Mouse (Mus musculus): ENCODE measurements at regions not wholly inside any gene's neighbourhood (a gene's known extent, or its start where the extent isn't known, plus 50 kb on each side); places are given as distances from the start of the nearest gene placed in this dataset.

- no peak for DNase-seq (ENCODE audit: low read depth, low spot score)
Measured at GRCm38 (mm10) chr9:120764663-120765062, 164.4 kb upstream of the Ctnnb1 start.

- no peak for DNase-seq (ENCODE audit: low read depth, low spot score)
Measured at GRCm38 (mm10) chr9:120765292-120765691, 163.7 kb upstream of the Ctnnb1 start.

- no peak for DNase-seq (ENCODE audit: low read depth, low spot score)
Measured at GRCm38 (mm10) chr9:120766881-120767280, 162.1 kb upstream of the Ctnnb1 start.

GRCm38 (mm10) chr9:120767396-120767795, 161.6 kb upstream of the Ctnnb1 start:
- DNase-seq (ENCODE audit: low read depth, low spot score): no peak

GRCm38 (mm10) chr9:120769056-120769455, 160.0 kb upstream of the Ctnnb1 start:
- DNase-seq (ENCODE audit: low read depth, low spot score): no peak

- DNase-seq (ENCODE audit: low read depth, low spot score): no peak
Measured at GRCm38 (mm10) chr9:120769679-120770078, 159.3 kb upstream of the Ctnnb1 start.

GRCm38 (mm10) chr9:120770886-120771285, 158.1 kb upstream of the Ctnnb1 start:
- DNase-seq (ENCODE audit: low read depth, low spot score): no peak

GRCm38 (mm10) chr9:120771896-120772530, 157.0 kb upstream of the Ctnnb1 start:
- DNase-seq (ENCODE audit: low read depth, low spot score): no peak

- no peak for DNase-seq (ENCODE audit: low read depth, low spot score)
Measured at GRCm38 (mm10) chr9:120774251-120774650, 154.8 kb upstream of the Ctnnb1 start.

GRCm38 (mm10) chr9:120774772-120775171, 154.2 kb upstream of the Ctnnb1 start:
- no peak for DNase-seq (ENCODE audit: low read depth, low spot score)

GRCm38 (mm10) chr9:120775721-120776120, 153.3 kb upstream of the Ctnnb1 start:
- DNase-seq (ENCODE audit: low read depth, low spot score): no peak

GRCm38 (mm10) chr9:120776456-120777001, 152.5 kb upstream of the Ctnnb1 start:
- DNase-seq (ENCODE audit: low read depth, low spot score): no peak

- DNase-seq (ENCODE audit: low read depth, low spot score): no peak
Measured at GRCm38 (mm10) chr9:120777016-120777415, 152.0 kb upstream of the Ctnnb1 start.

- no peak for DNase-seq (ENCODE audit: low read depth, low spot score)
Measured at GRCm38 (mm10) chr9:120777501-120777900, 151.5 kb upstream of the Ctnnb1 start.

GRCm38 (mm10) chr9:120778423-120778822, 150.6 kb upstream of the Ctnnb1 start:
- DNase-seq (ENCODE audit: low read depth, low spot score): no peak

GRCm38 (mm10) chr9:120794210-120794609, 134.8 kb upstream of the Ctnnb1 start:
- no peak for DNase-seq (ENCODE audit: low read depth, low spot score)

GRCm38 (mm10) chr9:120796111-120796880, 132.7 kb upstream of the Ctnnb1 start:
- DNase-seq (ENCODE audit: low read depth, low spot score): no peak

GRCm38 (mm10) chr9:120797996-120798663, 130.9 kb upstream of the Ctnnb1 start:
- DNase-seq (ENCODE audit: low read depth, low spot score): no peak

GRCm38 (mm10) chr9:120798901-120799300, 130.1 kb upstream of the Ctnnb1 start:
- DNase-seq (ENCODE audit: low read depth, low spot score): no peak

GRCm38 (mm10) chr9:120802646-120803045, 126.4 kb upstream of the Ctnnb1 start:
- DNase-seq (ENCODE audit: low read depth, low spot score): no peak

GRCm38 (mm10) chr9:120804760-120805294, 124.2 kb upstream of the Ctnnb1 start:
- no peak for DNase-seq (ENCODE audit: low read depth, low spot score)
